Mouse (Mus musculus): ENCODE data around the gene Rpl23. TPM values are rescaled to one million over a fixed set of nuclear protein-coding genes. Genes with fewer than 3 reads are reported as not detected.

Gene Rpl23
- polyA plus RNA-seq, 1 experiment from 2014 or later: 517 TPM

- peaks cover 8% of the 10 kb centered on the region for H3K4me1 ChIP-seq (ENCODE audit: control insufficient read depth, insufficient read depth, low read length)
- H3K27me3 ChIP-seq (ENCODE audit: control insufficient read depth, insufficient read depth, low read length): no peaks in the 10 kb centered on the region
- H3K4me2 ChIP-seq: no peak overlapping the region
- H3K9me3 ChIP-seq (replicated peaks; ENCODE audit: control insufficient read depth, low read length): no peaks in the 10 kb centered on the region
- peak; percentile 44; the same call in 1 of the 2 replicates for ATAC-seq (replicated peaks; ENCODE audit: insufficient number of reproducible peaks, low FRiP score, low TSS enrichment)
- peaks cover 14% of the 10 kb centered on the region; the same call in 1 of the 2 replicates for H3K36me3 ChIP-seq (ENCODE audit: control insufficient read depth, insufficient read depth, low read length)
- 81% methylated on average over 10 of the region's 10 CpGs for WGBS (ENCODE audit: insufficient replicate concordance)
- no peak overlapping the region for H3K9ac ChIP-seq (ENCODE audit: low read depth, low read length)
- no peak overlapping the region for H3K27ac ChIP-seq (ENCODE audit: low read depth, low read length)
- H3K4me3 ChIP-seq (ENCODE audit: low read depth, low read length): no peak overlapping the region
Observed at GRCm38 (mm10) chr11:97825295-97825694, 43.1 kb upstream of the Rpl23 start.

- no peak for ATAC-seq (replicated peaks; ENCODE audit: insufficient number of reproducible peaks, low FRiP score, low TSS enrichment)
- no peak overlapping the region for H3K4me3 ChIP-seq (ENCODE audit: low read depth, low read length)
- no peaks in the 10 kb centered on the region for H3K27me3 ChIP-seq (ENCODE audit: control insufficient read depth, insufficient read depth, low read length)
- WGBS (ENCODE audit: insufficient replicate concordance): 76% methylated on average over 6 of the region's 6 CpGs
- H3K4me1 ChIP-seq (ENCODE audit: control insufficient read depth, insufficient read depth, low read length): peaks cover 8% of the 10 kb centered on the region
- no peak overlapping the region for H3K9ac ChIP-seq (ENCODE audit: low read depth, low read length)
- no peaks in the 10 kb centered on the region for H3K9me3 ChIP-seq (replicated peaks; ENCODE audit: control insufficient read depth, low read length)
- no peak overlapping the region for H3K27ac ChIP-seq (ENCODE audit: low read depth, low read length)
- H3K36me3 ChIP-seq (ENCODE audit: control insufficient read depth, insufficient read depth, low read length): peaks cover 14% of the 10 kb centered on the region; the same call in 1 of the 2 replicates
- no peak overlapping the region for H3K4me2 ChIP-seq
Observed at GRCm38 (mm10) chr11:97824895-97825294, 42.7 kb upstream of the Rpl23 start.

GRCm38 (mm10) chr11:97824168-97824567 lies 41.9 kb upstream of the Rpl23 start:
- H3K4me1 ChIP-seq (ENCODE audit: control insufficient read depth, insufficient read depth, low read length): peaks cover 11% of the 10 kb centered on the region
- H3K27me3 ChIP-seq (ENCODE audit: control insufficient read depth, insufficient read depth, low read length): no peaks in the 10 kb centered on the region
- H3K9ac ChIP-seq (ENCODE audit: low read depth, low read length): no peak overlapping the region
- ATAC-seq (replicated peaks; ENCODE audit: insufficient number of reproducible peaks, low FRiP score, low TSS enrichment): no peak
- H3K4me2 ChIP-seq: no peak overlapping the region
- WGBS (ENCODE audit: insufficient replicate concordance): 89% methylated on average over 11 of the region's 11 CpGs
- H3K36me3 ChIP-seq (ENCODE audit: control insufficient read depth, insufficient read depth, low read length): peaks cover 11% of the 10 kb centered on the region; the same call in 1 of the 2 replicates
- H3K4me3 ChIP-seq (ENCODE audit: low read depth, low read length): no peak overlapping the region
- H3K27ac ChIP-seq (ENCODE audit: low read depth, low read length): no peak overlapping the region
- H3K9me3 ChIP-seq (replicated peaks; ENCODE audit: control insufficient read depth, low read length): no peaks in the 10 kb centered on the region

GRCm38 (mm10) chr11:97822840-97823603 lies 40.8 kb upstream of the Rpl23 start:
- H3K9ac ChIP-seq (ENCODE audit: low read depth, low read length): no peak overlapping the region

GRCm38 (mm10) chr11:97821401-97822064 lies 39.3 kb upstream of the Rpl23 start:
- ATAC-seq (replicated peaks; ENCODE audit: insufficient number of reproducible peaks, low FRiP score, low TSS enrichment): no peak

More at GRCm38 (mm10) chr11:97822840-97823603, 40.8 kb upstream of the Rpl23 start:
- Histone ChIP-seq H3K9me3 (replicated peaks; ENCODE audit: control insufficient read depth, low read length) (no peaks in the 10 kb centered on the region), H3K27ac (ENCODE audit: low read depth, low read length) (no peak overlapping the region), H3K4me3 (ENCODE audit: low read depth, low read length) (no peak overlapping the region), H3K4me2 (no peak overlapping the region), H3K36me3 (ENCODE audit: control insufficient read depth, insufficient read depth, low read length) (peaks cover 11% of the 10 kb centered on the region; the same call in 1 of the 2 replicates), H3K4me1 (ENCODE audit: control insufficient read depth, insufficient read depth, low read length) (peaks cover 20% of the 10 kb centered on the region), H3K27me3 (ENCODE audit: control insufficient read depth, insufficient read depth, low read length) (no peaks in the 10 kb centered on the region)
- ATAC-seq (replicated peaks; ENCODE audit: insufficient number of reproducible peaks, low FRiP score, low TSS enrichment): no peak
- WGBS (ENCODE audit: insufficient replicate concordance): 72% methylated on average over 20 of the region's 20 CpGs

GRCm38 (mm10) chr11:97820840-97821239 lies 38.6 kb upstream of the Rpl23 start:
- H3K9me3 ChIP-seq (replicated peaks; ENCODE audit: control insufficient read depth, low read length): no peaks in the 10 kb centered on the region
- 0 out of 2 replicates have a peak, but pooled peaks have one; percentile 32 for ATAC-seq (replicated peaks; ENCODE audit: insufficient number of reproducible peaks, low FRiP score, low TSS enrichment)
- 27% methylated on average over 4 of the region's 4 CpGs for WGBS (ENCODE audit: insufficient replicate concordance)
- no peak overlapping the region for H3K9ac ChIP-seq (ENCODE audit: low read depth, low read length)
- no peak overlapping the region for H3K4me2 ChIP-seq
- H3K4me1 ChIP-seq (ENCODE audit: control insufficient read depth, insufficient read depth, low read length): peaks cover 38% of the 10 kb centered on the region
- no peak overlapping the region for H3K4me3 ChIP-seq (ENCODE audit: low read depth, low read length)
- H3K27ac ChIP-seq (ENCODE audit: low read depth, low read length): no peak overlapping the region
- H3K36me3 ChIP-seq (ENCODE audit: control insufficient read depth, insufficient read depth, low read length): peaks cover 6% of the 10 kb centered on the region; the same call in 1 of the 2 replicates
- no peaks in the 10 kb centered on the region for H3K27me3 ChIP-seq (ENCODE audit: control insufficient read depth, insufficient read depth, low read length)

More at GRCm38 (mm10) chr11:97821401-97822064, 39.3 kb upstream of the Rpl23 start:
- Histone ChIP-seq H3K4me2 (no peak overlapping the region), H3K4me3 (ENCODE audit: low read depth, low read length) (no peak overlapping the region), H3K27ac (ENCODE audit: low read depth, low read length) (no peak overlapping the region), H3K27me3 (ENCODE audit: control insufficient read depth, insufficient read depth, low read length) (no peaks in the 10 kb centered on the region), H3K9ac (ENCODE audit: low read depth, low read length) (no peak overlapping the region), H3K4me1 (ENCODE audit: control insufficient read depth, insufficient read depth, low read length) (peaks cover 34% of the 10 kb centered on the region), H3K9me3 (replicated peaks; ENCODE audit: control insufficient read depth, low read length) (no peaks in the 10 kb centered on the region), H3K36me3 (ENCODE audit: control insufficient read depth, insufficient read depth, low read length) (peaks cover 6% of the 10 kb centered on the region; the same call in 1 of the 2 replicates)
- 92% methylated on average over 8 of the region's 8 CpGs for WGBS (ENCODE audit: insufficient replicate concordance)

- Histone ChIP-seq H3K27me3 (ENCODE audit: control insufficient read depth, insufficient read depth, low read length) (no peaks in the 10 kb centered on the region), H3K4me2 (no peak overlapping the region), H3K4me3 (ENCODE audit: low read depth, low read length) (no peak overlapping the region), H3K4me1 (ENCODE audit: control insufficient read depth, insufficient read depth, low read length) (peaks cover 47% of the 10 kb centered on the region), H3K9ac (ENCODE audit: low read depth, low read length) (no peak overlapping the region), H3K27ac (ENCODE audit: low read depth, low read length) (no peak overlapping the region), H3K9me3 (replicated peaks; ENCODE audit: control insufficient read depth, low read length) (no peaks in the 10 kb centered on the region), H3K36me3 (ENCODE audit: control insufficient read depth, insufficient read depth, low read length) (peaks cover 3% of the 10 kb centered on the region; the same call in 1 of the 2 replicates)
- no peak for ATAC-seq (replicated peaks; ENCODE audit: insufficient number of reproducible peaks, low FRiP score, low TSS enrichment)
- 71% methylated on average over 5 of the region's 5 CpGs for WGBS (ENCODE audit: insufficient replicate concordance)
Observed at GRCm38 (mm10) chr11:97819923-97820322, 37.7 kb upstream of the Rpl23 start.

GRCm38 (mm10) chr11:97819102-97819501 lies 36.9 kb upstream of the Rpl23 start:
- WGBS (ENCODE audit: insufficient replicate concordance): 41% methylated on average over 4 of the region's 4 CpGs
- Histone ChIP-seq H3K9me3 (replicated peaks; ENCODE audit: control insufficient read depth, low read length) (no peaks in the 10 kb centered on the region), H3K36me3 (ENCODE audit: control insufficient read depth, insufficient read depth, low read length) (no peaks in the 10 kb centered on the region), H3K4me2 (no peak overlapping the region), H3K9ac (ENCODE audit: low read depth, low read length) (no peak overlapping the region), H3K4me3 (ENCODE audit: low read depth, low read length) (no peak overlapping the region), H3K27me3 (ENCODE audit: control insufficient read depth, insufficient read depth, low read length) (no peaks in the 10 kb centered on the region), H3K27ac (ENCODE audit: low read depth, low read length) (no peak overlapping the region), H3K4me1 (ENCODE audit: control insufficient read depth, insufficient read depth, low read length) (peaks cover 47% of the 10 kb centered on the region)
- ATAC-seq (replicated peaks; ENCODE audit: insufficient number of reproducible peaks, low FRiP score, low TSS enrichment): no peak

Data from heart, embryonic 11.5 days (tissue).